Mouse (Mus musculus): ENCODE data around the gene Zfp446. TPM values are rescaled to one million over a fixed set of nuclear protein-coding genes. Genes with fewer than 3 reads are reported as not detected.
"Not testable (repeated sequence)": the region's sequence is repeated elsewhere in the genome, so short reads cannot be mapped to it uniquely, and the experiment has no call there.

Zfp446 gene
- polyA plus RNA-seq (2012; rRNA removed), result 8.4 and 8.7 TPM in 2 replicates

DNA sequence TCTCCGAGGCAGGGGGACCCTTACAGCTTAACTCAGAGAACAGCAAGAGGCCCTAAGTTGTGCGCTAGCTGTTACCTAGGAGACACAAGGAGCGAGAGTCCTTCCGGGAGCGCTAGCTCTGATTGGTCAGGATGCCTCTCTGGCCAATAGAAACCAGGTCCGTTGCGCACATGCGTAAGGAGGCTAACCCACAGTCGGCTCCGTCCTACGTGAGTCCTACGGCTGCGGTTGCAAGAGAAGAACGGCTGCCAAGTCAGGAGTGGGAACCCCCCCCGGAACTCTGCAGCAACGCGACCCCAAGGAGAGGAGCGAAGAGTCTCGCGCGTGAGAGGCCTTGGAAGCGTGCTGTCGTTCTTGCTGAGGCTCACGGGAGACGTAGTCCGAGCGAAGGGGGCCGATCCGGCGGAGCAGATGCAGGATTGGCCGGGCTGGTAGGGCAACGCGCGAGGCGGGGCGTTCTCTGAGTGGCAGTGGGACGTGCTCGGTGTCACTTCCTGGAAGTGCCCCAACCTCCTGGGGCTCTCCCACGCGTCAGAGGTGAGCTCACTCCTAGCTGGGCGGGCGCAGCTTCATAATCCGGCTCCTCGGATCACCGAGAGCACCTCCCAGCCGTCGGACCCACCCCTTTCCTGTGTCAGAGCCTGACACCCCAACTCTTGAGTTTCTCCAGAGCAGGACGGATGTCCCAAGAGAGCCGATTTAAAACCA lies at the start of gene Zfp446:
Gene Zfp446, plus strand, starts transcription at position 167 of the 708 bp plus-strand sequence.
- Histone ChIP-seq H3K36me3 (ENCODE audit: control insufficient read depth, insufficient read depth, low read length) (no peaks in the 10 kb centered on the region; the same call in 1 of the 2 replicates), H3K4me1 (ENCODE audit: control insufficient read depth, insufficient read depth, low read length) (peaks cover 9% of the 10 kb centered on the region), H3K27ac (ENCODE audit: control insufficient read depth, insufficient read depth, low read depth, low read length) (peak within 1 kb of the TSS; percentile 95), H3K4me3 (ENCODE audit: control insufficient read depth, low read depth, low read length) (peak within 1 kb of the TSS; percentile 91), H3K27me3 (ENCODE audit: control insufficient read depth, insufficient read depth, low read length) (no peaks in the 10 kb centered on the region)
- TF ChIP-seq POLR2A (IDR thresholded peaks at IDR 0.05; ENCODE audit: control insufficient read depth, low read depth, low read length), result peak; percentile 60
- TF ChIP-seq CTCF (IDR thresholded peaks at IDR 0.05; ENCODE audit: control insufficient read depth, insufficient read depth, insufficient replicate concordance, low read depth, low read length), result no peak

DNA sequence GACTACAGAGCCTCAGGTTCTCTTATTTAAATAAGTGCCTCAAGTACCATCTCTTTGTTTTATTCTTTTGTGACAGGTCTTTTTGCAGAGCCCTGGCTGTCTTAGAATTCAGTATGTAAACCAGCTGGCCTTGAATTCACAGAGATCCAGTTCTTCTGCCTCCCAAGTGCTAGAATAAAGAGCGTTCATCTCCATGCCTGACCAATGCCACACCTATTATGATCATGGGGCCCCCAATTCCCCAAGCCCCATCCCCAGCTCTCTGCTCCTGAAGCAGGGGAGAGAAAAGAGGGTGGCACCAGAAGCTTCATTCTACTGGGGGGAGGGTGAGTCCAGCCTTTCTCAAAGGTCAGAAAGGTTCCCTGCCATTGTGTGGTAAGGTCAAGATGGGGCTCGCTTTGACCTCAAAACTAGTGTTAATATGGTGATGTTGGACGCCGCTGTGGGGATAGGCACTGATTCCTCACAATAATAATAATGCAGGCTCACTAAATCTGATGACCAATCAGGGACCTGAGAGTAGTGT lies 44.0 kb upstream of the Zfp446 start:
- TF ChIP-seq CTCF (IDR thresholded peaks at IDR 0.05; ENCODE audit: control insufficient read depth, insufficient read depth, insufficient replicate concordance, low read depth, low read length) (no peak), POLR2A (IDR thresholded peaks at IDR 0.05; ENCODE audit: control insufficient read depth, low read depth, low read length) (no peak)
- Histone ChIP-seq H3K27me3 (ENCODE audit: control insufficient read depth, insufficient read depth, low read length) (no peaks in the 10 kb centered on the region), H3K4me3 (ENCODE audit: control insufficient read depth, low read depth, low read length) (no peak overlapping the region), H3K4me1 (ENCODE audit: control insufficient read depth, insufficient read depth, low read length) (peaks cover 2% of the 10 kb centered on the region), H3K36me3 (ENCODE audit: control insufficient read depth, insufficient read depth, low read length) (no peaks in the 10 kb centered on the region), H3K27ac (ENCODE audit: control insufficient read depth, insufficient read depth, low read depth, low read length) (no peak overlapping the region)

DNA sequence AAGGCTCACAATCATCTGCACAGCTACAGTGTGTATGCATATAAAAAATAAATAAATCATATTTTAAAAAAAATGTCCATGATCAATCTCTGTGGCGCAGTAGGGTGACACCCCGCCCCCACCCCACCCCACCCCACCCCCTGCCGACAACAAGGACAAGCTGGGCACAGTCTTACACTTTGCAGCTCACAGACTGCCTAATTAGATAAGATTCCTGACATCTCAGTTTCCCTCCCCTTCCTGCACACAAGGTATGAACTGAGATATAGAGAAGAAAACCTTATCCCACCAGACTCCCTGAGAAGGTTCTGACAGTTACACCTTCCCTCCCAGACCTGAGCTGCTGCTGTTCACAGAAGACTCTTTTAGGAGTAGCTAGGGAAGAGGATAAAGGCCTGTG lies 42.8 kb upstream of the Zfp446 start:
- H3K27me3 ChIP-seq (ENCODE audit: control insufficient read depth, insufficient read depth, low read length), result no peaks in the 10 kb centered on the region
- no peaks in the 10 kb centered on the region for H3K36me3 ChIP-seq (ENCODE audit: control insufficient read depth, insufficient read depth, low read length)
- no peaks in the 10 kb centered on the region for H3K4me1 ChIP-seq (ENCODE audit: control insufficient read depth, insufficient read depth, low read length)
- H3K27ac ChIP-seq (ENCODE audit: control insufficient read depth, insufficient read depth, low read depth, low read length), result no peak overlapping the region
- no peak overlapping the region for H3K4me3 ChIP-seq (ENCODE audit: control insufficient read depth, low read depth, low read length)
- TF ChIP-seq CTCF (IDR thresholded peaks at IDR 0.05; ENCODE audit: control insufficient read depth, insufficient read depth, insufficient replicate concordance, low read depth, low read length), result no peak
- TF ChIP-seq POLR2A (IDR thresholded peaks at IDR 0.05; ENCODE audit: control insufficient read depth, low read depth, low read length), result no peak

DNA sequence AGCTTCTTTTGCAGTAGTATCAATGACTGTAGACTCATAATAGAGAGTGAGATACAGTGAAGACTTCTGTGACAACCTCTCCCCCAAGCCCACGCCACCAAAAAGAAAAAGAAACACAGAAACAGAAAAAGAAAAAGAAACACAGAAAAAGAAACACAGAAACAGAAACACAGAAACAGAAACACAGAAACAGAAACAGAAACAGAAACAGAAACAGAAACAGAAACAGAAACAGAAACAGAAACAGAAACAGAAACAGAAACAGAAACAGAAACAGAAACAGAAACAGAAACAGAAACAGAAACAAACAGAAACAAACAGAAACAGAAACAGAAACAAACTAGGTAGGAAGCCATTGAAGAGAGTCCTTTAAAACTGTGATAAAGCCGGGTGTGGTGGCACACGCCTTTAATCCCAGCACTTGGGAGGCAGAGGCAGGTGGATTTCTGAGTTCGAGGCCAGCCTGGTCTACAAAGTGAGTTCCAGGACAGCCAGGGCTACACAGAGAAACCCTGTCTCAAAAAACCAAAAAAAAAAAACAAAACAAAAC lies 40.3 kb upstream of the Zfp446 start:
- H3K36me3 ChIP-seq (ENCODE audit: control insufficient read depth, insufficient read depth, low read length); H3K27ac ChIP-seq (ENCODE audit: control insufficient read depth, insufficient read depth, low read depth, low read length); H3K4me1 ChIP-seq (ENCODE audit: control insufficient read depth, insufficient read depth, low read length); H3K27me3 ChIP-seq (ENCODE audit: control insufficient read depth, insufficient read depth, low read length); H3K4me3 ChIP-seq (ENCODE audit: control insufficient read depth, low read depth, low read length): not testable (repeated sequence)

DNA sequence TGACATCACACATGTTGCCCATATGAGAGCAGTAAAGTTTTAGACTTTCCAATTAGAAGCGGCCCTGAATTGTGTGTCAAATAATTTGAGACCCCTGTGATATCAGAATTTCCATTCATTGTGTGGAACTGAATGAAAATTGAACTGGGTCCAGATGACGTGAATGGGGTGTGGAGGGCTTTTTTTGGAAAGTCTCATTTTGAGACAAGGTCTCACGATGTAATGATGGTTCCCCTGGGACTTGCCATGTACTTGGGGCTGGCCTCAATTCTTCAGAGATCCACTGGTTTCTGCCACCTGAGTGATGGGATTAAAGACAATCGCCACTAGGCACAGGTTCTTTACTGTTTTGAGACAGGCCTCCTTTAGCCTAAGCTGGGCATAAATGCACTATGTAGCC lies 37.0 kb upstream of the Zfp446 start:
- H3K27ac ChIP-seq (ENCODE audit: control insufficient read depth, insufficient read depth, low read depth, low read length), result no peak overlapping the region
- no peak for TF ChIP-seq POLR2A (IDR thresholded peaks at IDR 0.05; ENCODE audit: control insufficient read depth, low read depth, low read length)
- TF ChIP-seq CTCF (IDR thresholded peaks at IDR 0.05; ENCODE audit: control insufficient read depth, insufficient read depth, insufficient replicate concordance, low read depth, low read length), result no peak
- no peaks in the 10 kb centered on the region for H3K36me3 ChIP-seq (ENCODE audit: control insufficient read depth, insufficient read depth, low read length)
- no peak overlapping the region for H3K4me3 ChIP-seq (ENCODE audit: control insufficient read depth, low read depth, low read length)
- H3K4me1 ChIP-seq (ENCODE audit: control insufficient read depth, insufficient read depth, low read length), result no peaks in the 10 kb centered on the region
- no peaks in the 10 kb centered on the region for H3K27me3 ChIP-seq (ENCODE audit: control insufficient read depth, insufficient read depth, low read length)

DNA sequence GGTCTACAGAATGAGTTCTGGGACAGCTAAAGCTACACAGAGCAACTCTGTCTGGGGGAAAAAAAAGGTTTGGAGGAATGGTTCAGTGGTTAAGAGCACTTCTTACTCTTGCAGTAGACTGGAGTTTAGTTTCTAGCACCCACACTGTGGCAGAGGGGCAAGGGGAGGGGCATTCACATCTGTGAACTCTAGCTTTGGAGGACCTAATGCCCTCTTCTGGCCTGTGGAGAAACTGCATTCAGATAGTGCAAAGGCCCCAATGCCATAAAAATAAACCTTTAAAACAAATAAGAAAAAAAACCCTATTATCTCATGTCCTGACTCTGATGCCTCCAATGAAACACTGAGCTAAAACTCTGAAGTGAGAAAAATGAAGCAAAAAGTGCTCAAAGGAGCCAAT lies 34.2 kb upstream of the Zfp446 start:
- Histone ChIP-seq H3K36me3 (ENCODE audit: control insufficient read depth, insufficient read depth, low read length) (no peaks in the 10 kb centered on the region), H3K4me1 (ENCODE audit: control insufficient read depth, insufficient read depth, low read length) (no peaks in the 10 kb centered on the region), H3K27me3 (ENCODE audit: control insufficient read depth, insufficient read depth, low read length) (no peaks in the 10 kb centered on the region), H3K4me3 (ENCODE audit: control insufficient read depth, low read depth, low read length) (no peak overlapping the region), H3K27ac (ENCODE audit: control insufficient read depth, insufficient read depth, low read depth, low read length) (no peak overlapping the region)
- TF ChIP-seq POLR2A (IDR thresholded peaks at IDR 0.05; ENCODE audit: control insufficient read depth, low read depth, low read length), result no peak
- no peak for TF ChIP-seq CTCF (IDR thresholded peaks at IDR 0.05; ENCODE audit: control insufficient read depth, insufficient read depth, insufficient replicate concordance, low read depth, low read length)

DNA sequence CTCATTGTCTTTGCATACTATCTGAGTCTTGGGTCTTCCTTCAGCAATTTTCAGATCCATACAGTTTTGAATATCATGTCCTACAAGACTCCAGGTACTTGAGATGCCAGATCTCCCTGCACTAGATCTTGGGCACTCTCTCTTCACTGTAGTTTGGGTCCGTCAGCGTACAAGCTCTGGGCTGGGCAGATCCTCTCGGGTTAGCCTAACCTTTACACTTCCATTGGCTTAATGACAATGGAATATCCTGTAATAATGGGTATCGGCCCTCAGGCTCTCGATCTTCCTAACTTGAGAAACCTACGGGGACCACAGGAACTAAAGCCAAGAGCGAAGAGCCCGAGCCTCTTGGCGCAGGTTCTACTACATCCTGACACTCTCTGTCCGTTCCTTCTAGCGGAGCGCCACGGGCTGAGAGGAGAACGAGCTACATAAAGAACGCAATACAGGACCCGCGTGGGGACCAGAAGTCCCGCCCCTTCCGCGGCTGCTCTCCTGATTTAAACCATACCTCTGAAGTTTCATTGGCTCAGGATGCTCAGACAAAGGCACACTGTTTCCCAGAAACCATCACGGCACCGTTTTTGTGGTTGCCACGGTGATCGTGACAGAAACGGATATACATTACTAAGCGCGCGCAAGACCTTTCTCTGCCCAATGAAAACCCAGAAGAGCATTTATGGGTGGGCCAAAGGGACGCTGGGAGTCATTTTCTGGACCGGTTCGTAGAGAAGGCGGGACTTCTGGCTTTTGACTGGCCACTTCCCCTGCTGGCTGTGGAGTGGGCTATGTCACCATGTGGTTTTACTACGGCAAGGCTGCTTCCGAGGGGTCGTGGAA lies 28.4 kb upstream of the Zfp446 start:
- Histone ChIP-seq H3K4me3 (ENCODE audit: control insufficient read depth, low read depth, low read length) (peak overlapping the region; percentile 87), H3K27me3 (ENCODE audit: control insufficient read depth, insufficient read depth, low read length) (no peaks in the 10 kb centered on the region), H3K4me1 (ENCODE audit: control insufficient read depth, insufficient read depth, low read length) (peaks cover 2% of the 10 kb centered on the region), H3K36me3 (ENCODE audit: control insufficient read depth, insufficient read depth, low read length) (no peaks in the 10 kb centered on the region), H3K27ac (ENCODE audit: control insufficient read depth, insufficient read depth, low read depth, low read length) (peak overlapping the region; percentile 85)
- TF ChIP-seq POLR2A (IDR thresholded peaks at IDR 0.05; ENCODE audit: control insufficient read depth, low read depth, low read length) (peak; percentile 50), CTCF (IDR thresholded peaks at IDR 0.05; ENCODE audit: control insufficient read depth, insufficient read depth, insufficient replicate concordance, low read depth, low read length) (no peak)
